Mouse (Mus musculus): ENCODE measurements around the gene Ntmt1.

Gene Ntmt1

DNA sequence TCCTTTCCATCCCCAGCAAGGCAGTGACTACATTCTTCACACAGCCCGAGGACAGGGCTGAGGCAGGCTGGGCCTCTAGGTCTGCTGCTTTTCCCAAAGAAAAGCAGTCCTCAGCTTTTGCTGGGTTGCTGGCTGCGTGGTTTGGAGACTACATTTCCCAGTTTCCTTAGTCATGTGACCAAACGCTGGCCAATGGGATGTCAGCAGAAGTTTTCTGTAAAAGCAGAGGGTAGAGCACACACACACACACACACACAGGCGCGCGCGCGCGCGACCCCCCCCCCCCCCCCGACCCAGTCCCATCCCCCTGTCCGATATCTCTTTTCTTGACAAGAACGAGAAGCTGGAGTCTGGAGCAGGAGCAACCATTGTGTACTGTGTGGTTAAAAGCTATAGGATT, 24.3 kb upstream of the Ntmt1 start:
- peak; percentile 68 to 76 for DNase-seq (ENCODE audit: low spot score in 2 of 2)

DNA sequence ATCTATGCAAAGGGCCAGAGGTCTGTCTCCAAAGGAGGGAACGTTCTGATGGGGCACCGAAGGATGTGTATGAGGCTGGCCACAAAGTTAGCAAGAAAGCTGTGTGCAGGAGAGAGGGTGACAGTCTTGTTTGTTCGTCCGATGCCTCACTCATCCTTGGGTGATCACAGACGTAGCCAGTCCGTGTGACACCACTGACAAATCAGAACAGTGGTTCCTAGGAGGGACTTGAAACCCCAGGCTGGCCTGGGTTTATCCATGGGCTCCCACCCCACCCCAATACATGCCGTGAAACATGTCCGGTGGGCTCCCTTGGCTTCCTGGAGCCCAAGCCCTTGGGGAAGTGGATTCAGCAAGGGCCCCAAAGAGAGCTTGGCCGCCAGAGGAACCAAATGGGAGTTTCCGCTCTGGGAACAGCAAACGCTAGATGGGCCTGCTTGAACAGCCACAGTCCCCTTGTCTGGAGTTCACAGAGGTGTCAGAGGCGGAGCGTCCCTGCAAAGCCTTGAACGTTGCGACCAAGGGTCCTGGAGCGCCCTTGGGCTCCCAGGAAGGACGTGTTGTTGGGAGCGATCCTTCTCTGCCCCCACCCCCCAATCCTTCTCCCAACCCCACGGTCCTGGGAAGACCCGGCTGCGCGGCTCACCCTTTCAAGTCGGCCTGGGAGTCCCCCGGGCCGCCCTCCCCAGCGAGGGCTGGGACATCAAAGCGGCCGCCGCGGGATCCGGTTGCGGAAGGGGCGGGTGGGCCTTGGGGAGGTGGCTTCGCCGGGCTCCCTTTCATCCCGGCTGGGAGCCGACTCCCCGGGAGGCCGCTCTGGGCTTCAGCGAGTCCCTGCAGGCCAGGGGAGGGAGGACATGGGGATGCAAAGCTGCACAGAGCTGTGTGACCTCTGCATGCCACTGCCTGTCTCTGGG, 23.3 kb upstream of the Ntmt1 start:
- no peak for DNase-seq (ENCODE audit: low spot score in 2 of 2)

DNA sequence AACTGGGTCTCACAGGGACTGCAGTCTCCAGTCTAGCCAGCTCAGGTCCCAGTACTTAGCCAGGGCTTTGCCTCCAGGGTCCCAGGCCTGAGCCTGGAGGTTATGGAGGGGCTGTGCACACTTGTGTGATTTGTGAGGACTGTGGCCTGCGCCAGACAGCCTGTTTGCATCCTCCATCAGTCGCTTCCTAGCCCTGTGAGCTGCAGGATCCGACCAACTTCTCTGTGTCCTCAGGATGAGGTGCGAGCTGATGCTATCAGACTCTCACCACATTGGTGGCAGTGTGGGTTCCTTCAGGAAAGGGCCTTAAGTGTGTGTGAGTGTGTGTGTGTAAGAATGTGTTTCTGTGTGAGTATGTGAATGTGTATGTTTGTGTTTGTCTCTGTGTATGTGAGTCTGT, 20.2 kb upstream of the Ntmt1 start:
- DNase-seq (ENCODE audit: low spot score in 2 of 2), result no peak

DNA sequence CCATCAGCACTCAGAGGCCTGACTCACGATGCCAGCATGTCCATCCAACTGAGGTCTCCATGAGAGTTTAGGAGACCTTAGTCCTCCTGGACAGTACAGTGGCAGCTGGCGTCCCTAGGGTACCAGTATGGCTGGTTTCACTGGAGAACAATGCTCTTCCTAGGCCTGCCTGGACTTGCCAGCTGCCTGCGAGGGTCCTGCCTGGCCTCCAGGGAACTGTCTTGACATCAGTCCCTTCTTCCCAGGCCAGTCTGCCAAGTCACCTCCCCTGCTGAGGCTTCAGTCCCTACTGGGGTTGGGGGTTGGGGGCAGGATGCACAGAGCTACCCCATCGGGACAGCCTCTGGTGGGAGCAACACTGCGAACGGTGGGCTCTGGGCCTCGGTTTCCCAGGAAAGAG, 15.6 kb upstream of the Ntmt1 start:
- DNase-seq (ENCODE audit: low spot score in 2 of 2), result no peak

DNA sequence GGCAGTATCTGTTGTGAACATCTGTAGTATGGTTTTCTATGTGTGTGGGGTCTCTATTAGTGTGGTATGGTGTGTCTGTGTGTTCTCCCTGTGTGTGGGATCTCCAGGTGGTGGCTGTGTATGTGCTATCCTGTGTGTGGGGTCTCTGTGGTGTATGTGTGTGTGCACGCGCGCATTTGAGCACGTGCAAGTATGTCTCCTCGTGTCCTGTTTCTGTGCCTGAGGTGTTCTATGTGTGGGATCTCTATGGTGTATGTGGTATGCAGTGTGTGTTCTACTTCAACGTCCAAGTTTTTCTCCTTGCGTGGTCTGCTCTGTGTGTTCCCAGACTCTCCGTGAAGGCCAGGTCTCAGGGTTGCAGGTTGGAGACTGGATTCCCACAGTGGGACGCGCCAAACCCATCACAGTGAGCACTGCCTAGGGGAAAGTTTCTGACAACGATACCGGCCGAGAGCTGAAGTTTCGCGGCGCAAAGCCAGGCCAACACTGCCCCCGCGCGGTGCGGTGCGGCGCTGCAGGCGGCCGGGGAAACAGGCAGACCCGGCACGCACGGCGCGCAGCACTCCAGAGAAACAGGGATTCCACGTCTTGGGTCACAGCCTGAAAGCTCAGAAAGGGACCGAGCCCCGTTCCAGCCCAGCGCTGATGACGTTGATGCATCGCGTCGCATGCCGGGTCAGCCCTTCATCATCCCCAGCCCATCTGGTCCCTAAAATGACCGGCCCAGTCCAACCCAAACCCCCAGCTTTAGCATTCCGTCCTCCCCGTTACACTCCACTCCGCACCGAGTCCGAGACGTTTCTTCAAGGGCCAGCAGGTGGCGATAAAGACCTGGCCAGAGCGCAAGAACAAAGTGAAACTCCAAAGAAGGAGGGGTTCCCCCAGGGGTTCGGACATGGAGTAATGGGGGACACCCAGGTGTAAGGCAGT, 13.2 kb upstream of the Ntmt1 start:
- DNase-seq (ENCODE audit: low spot score in 2 of 2), result peak; percentile 87 to 92

DNA sequence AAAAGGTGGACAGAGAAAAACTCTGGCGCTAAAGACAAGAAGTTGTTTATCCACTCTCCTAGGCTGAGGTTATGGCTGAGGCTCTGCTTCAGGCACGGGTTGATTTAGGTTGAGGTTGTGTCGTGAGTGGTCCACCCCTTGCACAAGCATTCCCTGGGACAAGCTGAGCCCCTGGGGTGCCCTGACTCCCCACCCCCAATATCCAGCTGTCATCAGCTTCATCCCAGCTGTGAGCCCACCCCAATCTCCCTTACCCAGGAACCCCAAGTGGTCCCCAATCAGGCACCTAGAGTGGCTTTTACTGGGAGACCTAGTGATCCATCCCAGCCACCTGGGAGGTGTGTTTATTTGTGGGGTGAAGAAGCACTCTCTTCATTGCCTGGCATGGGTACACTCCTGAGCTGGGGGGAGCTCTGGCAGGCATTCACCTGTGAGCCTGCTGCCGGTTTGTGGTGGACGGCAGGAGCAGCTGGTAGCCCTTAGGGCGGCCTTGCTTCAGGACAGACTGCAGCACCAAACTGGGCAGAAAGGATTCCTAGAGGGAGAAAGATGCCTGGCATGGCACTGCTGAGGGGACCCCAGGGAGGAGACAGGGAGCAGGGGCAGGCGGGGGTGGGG, 12.2 kb upstream of the Ntmt1 start:
- no peak for DNase-seq (ENCODE audit: low spot score in 2 of 2)

DNA sequence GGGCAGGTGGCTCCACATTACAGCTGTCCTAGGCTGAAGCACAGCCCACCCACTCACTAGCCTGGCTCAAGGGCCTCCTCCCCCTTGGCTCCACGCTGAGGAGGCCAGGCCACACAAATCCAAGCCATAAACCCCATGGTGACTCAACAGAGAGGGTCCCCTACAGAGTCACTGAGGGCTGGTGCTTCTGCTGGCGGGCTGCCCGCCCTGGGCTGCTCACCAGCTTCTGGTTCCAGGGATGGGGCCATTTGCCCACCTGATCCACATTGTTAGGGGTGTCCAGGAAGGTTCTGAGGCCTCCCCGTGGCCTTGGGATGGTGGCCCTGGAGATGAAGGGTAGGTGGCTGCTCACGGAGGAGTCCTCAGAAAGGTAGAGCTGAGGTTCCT, 11.7 kb upstream of the Ntmt1 start:
- no peak for DNase-seq (ENCODE audit: low spot score in 2 of 2)

DNA sequence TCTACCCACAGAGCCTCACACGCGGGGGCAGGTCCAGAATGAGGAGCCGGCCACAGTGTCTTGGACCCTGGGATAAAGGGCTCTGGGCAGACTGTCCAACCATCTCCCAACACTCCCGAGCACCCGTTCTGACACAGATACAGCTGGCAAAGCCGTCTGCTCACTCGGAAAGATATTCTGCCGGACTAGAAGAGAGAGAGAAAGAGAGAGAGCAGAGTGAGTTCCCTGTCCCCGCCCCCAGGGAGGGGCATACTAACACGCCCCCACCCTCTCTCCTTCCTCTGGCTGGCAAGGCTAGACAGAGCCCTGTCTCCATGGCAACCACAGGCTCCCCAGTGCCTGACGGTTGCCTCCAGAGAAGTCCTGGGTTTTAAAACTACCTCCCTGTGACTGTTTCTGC, 11.2 kb upstream of the Ntmt1 start:
- DNase-seq (ENCODE audit: low spot score in 2 of 2), result peak; percentile 87 to 95

DNA sequence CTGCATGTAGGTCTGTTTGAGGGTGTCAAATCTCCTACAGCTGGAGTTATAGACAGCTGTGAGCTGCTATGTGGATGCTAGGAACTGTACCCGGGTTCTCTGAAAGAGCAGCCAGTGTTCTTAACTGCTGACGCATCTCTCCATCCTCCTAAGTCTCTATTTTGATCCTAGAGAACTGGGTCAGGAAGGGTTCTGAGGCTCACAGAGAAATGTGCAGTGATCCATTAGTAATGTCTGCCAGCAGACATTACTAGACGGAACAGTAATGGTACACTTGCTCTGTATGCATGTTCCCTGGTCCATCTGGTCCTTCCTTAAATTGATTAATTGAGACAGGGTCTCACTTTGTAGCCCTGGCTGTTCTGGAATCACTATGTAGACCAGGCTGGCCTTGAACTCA, 8.2 kb upstream of the Ntmt1 start:
- no peak for DNase-seq (ENCODE audit: low spot score in 2 of 2)

DNA sequence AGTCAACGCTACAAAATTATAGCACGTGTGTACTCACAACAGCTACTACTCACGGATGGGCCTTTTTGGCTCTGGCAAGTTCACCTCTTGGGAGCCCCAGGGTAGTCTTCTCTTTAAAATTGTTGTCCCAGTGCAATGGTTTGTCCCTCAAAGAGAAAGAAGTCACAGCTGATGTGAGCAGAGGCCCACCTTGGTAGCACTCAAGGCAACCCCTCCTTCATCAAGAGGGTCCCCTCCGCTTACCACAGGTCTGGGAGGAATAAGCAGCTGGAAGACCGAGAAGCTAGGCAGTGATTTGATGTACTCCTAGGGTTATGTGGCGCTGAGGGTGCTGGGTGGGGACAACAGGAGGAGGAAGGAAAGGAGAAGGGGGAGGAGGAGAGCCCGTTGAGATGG, 7.0 kb upstream of the Ntmt1 start:
- no peak for DNase-seq (ENCODE audit: low spot score in 2 of 2)

DNA sequence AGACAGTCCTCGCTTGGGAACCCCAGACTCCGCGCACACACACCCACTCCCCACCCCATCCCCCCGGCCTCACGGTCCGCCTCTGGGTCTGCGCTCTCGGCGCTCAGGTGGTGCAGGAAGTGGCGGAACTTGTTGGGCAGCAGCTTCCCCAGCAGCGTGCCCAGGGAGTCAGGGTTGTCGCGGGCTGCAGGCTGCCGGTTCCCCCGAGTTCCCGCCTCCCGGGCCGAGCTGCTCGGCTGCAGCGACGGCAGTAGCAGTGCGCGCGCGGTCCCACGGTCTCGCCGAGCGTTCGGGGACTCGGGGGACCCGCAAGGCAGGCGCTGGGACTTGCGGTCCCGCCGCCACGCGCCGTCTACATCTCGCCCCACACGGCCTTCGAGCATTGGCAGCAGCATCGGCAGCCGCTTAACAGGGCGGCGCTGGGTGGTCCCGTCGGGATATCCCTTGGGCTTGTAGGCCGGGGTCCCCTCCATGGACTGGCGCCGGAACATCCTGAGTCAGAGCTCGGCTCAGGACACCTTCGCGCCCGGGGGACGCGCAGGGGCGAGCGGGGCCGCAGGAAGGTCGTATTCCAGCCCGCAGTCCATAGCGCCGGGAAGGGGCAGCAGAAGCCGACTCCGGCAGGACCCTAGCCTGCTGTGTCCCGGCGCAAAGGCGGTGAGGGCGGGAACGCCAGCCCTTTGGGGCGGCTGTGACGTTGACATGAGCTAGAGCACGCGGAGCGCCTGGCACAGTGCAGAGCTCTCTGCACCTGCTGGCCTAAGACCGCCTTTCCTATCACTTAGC, 6.4 kb upstream of the Ntmt1 start:
- DNase-seq (ENCODE audit: low spot score in 2 of 2), result no peak

DNA sequence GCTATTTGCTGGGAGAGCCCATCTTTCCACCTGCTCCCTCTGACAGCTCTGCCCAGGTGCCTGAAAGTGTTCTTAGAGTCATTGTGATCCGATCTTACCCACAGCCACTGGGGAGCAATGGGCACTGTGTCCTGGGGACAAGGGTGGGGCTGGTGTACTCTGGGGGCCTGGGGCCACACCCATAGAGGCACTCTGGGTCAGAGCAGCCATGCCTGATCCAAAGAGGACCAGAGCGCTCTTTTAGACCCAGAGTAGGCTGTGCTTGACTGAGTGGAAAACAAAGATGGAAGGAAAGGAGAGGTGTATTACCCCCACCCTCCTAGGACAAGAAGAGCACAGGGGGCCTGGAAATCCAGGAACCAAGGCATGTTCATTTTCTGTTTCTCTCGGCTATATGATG, 4.0 kb upstream of the Ntmt1 start, which contains the start of gene 1700001O22Rik:
1700001O22Rik (minus strand) TSS at position 58 of the 400 bp plus-strand sequence.
- no peak for DNase-seq (ENCODE audit: low spot score in 2 of 2)

DNA sequence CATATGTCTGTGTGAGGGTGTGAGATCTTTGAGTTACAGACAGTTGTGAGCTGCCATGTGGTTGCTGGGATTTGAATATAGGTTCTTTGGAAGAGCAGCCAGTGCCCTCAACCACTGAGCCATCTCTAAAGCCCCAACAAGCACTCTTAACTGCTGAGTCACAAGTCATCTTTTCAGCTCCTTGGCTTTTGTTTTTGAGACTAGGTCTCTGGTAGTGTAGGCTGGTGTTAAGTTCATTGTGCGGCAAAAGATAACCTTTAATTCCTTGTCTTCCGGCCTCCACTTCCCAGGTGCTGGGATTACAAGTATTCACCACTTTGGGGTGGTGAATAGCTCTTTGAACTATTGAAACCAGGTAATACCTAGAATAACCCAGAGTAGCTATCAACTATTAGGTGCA, 1.6 kb upstream of the Ntmt1 start:
- DNase-seq (ENCODE audit: low spot score in 2 of 2), result no peak

DNA sequence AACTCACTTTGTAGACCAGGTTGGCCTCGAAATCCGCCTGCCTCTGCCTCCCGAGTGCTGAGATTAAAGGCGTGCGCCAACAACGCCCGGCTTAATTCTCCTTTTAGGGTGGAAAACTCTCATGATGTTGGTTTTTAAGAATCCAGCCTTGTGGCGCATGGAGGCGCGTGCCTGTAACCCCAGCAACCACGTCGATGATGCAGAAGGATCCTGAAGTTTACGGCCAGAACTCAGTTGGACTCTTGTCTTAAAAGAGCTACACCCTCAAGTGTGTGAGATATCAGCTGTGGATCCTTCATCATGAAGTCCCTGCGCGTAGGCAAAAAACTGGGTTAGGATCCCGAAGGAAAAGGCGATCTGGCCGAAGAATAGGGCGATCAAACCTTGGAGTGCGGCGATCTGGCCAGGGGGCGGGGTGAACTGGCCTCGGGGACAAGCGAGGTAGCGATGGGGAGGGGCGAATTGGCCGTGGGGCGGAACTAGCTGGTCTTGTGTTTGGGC, 429 bp upstream of the Ntmt1 start:
- no peak for DNase-seq (ENCODE audit: low spot score in 2 of 2)

DNA sequence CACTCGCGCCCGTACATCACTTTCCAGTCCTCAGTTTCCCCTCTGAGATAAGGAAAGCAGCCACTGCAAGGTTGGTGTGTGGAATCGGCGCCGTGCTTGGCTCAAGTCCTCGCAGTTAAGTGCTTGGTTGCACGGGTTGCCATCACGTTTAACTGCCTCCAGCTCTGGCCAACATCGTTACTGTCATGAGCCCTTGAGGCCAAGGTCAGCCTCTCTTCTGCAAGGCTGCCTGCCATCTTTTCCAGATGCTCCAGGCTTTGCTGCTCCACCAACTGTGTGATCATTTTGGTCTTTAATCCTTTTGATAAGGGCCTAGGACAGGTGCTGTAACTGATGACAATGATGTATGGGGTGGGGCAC, 650 bp downstream of the Ntmt1 start:
- DNase-seq (ENCODE audit: low spot score in 2 of 2), result no peak

DNA sequence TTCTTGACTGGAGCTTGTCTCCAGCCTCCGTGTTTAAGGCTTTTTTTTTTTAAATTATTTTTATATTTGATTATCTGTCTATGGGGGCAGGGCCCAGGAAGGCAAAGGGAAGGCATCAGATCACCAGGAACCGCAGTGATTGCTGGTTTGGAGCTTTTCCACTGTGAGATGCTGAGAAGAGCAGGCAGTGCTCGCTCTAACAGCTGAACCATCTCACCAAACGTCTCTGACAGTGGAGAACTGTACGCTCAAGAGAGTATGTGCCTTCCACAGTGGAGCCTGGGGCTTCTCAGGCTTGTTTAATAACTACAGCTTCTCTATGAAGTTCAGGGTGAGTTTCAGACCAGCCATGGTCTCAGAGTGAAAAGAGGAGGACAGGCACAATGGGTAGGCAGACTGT, 1.9 kb downstream of the Ntmt1 start:
- no peak for DNase-seq (ENCODE audit: low spot score in 2 of 2)

DNA sequence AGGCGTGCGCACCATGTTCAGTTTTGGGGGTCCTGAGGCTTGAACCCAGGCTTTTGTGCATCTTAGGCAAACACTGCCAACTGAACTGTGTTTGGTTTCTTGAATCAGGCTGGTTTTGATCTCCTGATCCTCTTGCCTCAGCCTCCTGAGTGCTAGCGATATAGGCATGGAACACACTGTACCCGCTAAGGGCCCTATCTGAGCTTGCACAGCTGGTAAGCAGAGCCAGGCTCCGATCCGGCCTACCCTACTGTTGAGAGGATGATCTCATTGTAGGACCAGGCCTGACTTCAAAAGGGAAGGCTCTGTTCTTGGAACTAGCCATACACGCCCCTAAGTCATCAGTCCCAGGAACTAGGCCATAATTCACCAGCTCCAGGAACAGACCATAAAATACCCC, 2.9 kb downstream of the Ntmt1 start:
- DNase-seq (ENCODE audit: low spot score in 2 of 2), result no peak

DNA sequence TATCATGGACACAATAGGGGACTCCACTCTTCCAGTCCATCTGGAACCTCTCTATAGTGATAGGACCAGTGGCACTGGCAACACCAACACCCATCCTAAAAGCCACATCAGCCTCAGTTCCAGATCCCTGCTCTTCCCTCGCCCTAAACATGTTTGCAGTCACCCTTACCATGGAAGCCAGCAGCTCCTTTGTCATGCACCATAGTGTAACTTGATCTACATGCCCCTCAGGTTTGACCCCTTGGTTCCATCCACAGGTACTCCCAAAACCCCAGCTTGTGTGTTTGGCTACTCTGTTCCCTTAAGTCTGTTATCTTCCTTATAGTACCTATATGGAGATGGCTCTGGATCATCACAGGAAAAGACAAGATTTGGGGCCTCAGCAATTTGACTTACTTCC, 8.8 kb downstream of the Ntmt1 start:
- DNase-seq (ENCODE audit: low spot score in 2 of 2), result no peak

DNA sequence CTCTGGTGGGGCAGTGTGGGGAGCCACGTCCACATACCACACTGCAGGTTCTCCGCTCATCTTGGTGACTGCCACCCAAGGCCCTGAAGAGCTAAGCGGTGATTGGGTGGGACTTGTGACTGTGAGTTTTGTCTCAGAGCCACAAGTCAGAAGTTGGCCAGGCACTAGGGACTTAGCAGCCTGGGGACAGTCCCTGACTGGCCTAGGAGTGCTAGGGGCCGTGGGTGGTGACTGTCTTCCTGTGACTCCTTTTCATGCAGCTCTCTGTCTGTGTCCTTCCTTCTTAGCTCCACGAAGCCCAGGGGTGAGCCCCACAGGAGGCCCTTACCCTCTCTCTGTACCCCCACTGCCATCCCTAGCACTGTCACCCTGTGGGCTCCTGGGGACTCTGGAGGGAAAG, 12.2 kb downstream of the Ntmt1 start:
- DNase-seq (ENCODE audit: low spot score in 2 of 2), result no peak

DNA sequence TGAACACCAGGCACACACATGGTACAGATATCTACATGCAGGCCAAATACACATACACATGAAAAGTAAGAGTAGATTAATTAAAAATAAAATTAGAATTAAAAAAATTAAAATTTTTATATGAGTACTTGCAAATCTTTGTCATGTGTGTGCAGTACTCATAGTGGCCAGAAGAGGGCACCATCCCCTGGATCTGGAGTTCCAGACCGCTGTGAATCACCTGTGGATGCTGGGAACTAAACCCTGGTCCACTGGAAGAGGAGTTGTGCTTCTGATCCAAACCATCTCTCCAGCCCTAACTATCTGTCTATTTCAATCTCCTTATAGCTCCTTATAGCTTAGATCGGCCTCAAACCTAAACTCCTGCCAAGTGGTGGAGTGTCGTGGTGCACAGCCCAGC, 13.4 kb downstream of the Ntmt1 start:
- DNase-seq (ENCODE audit: low spot score in 2 of 2), result no peak

DNA sequence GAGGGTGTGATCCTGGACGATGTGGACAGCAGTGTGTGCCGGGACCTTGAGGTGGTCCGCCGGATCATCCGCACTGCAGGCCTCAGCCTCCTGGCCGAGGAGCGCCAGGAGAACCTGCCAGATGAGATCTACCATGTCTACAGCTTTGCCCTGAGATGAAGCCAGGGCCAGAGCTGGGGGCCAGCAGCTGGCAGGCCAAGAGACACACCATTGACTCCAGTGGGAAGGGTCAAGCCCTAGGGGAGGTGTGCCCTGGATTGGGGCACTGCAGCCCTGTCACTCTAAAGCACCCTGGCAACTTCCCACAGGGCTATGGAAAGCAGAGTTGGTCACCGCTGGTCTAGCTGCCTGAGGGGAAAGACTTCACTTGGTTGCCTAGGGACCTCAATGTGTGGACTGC, 14.8 kb downstream of the Ntmt1 start:
- DNase-seq (ENCODE audit: low spot score in 2 of 2), result no peak
